8 mouse cellular contexts compared by ENCODE assay signal in the genomic region with DNA sequence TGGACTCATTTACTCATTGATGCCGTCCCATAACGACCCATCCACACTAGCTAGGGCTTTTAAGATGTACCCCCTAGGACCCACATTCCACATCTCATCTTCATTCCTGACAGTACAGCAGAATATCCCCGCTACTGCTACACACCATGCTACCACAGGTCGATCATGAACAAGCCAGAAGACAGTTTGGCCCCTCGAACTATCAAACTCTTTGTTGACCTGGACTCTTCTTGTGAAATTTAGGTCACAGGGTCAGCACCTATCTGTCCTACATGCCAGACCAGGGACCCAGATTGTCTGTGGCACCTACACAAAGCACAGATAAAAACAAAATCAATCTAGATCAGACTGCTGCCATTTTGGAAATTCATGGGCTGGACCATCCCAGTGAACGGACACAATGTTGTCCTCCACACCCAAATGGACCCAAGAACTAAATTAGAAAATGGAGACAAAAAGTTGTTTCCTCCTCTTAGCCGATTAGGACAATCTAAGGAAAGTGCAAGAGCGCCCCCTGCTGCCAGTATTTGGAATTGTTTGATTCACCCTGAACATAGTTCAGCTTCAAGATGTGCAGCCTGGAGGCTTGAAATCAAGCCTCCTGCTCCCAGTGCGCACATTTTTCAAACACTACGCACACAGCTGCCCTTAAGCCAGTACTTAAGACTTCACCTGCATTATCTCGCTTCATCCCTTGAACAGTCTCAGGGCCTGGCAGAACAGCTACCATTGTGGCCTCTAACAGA.
DNase-seq lines count a peak whose midpoint lies in the region; ATAC-seq and TF ChIP-seq lines count a peak whose summit lies in the region.

No protein-coding gene starts in this region.

- H3K4me2 ChIP-seq in heart, embryonic 11.5 days: no peak overlapping the region
- H3K4me2 ChIP-seq in kidney, embryonic 14.5 days (replicated peaks; ENCODE audit: low read depth, low read length): no peak overlapping the region
- H3K4me2 ChIP-seq in limb, embryonic 13.5 days (replicated peaks): no peak overlapping the region
- no peak overlapping the region for H3K4me2 ChIP-seq in midbrain, postnatal 0 days (ENCODE audit: low read depth, low read length, poor library complexity, severe bottlenecking)

- no peak for ATAC-seq in heart, embryonic 11.5 days (replicated peaks; ENCODE audit: insufficient number of reproducible peaks, low FRiP score, low TSS enrichment)
- peak; percentile 68 for ATAC-seq in kidney, embryonic 14.5 days (ENCODE audit: low FRiP score, low TSS enrichment)
- ATAC-seq in limb, embryonic 13.5 days (ENCODE audit: low FRiP score, low read depth): peak; percentile 51; the same call in 1 of the 2 replicates
- peak; percentile 63; the same call in 1 of the 2 replicates for ATAC-seq in midbrain, postnatal 0 days (ENCODE audit: low FRiP score)

- H3K4me3 ChIP-seq in heart, embryonic 11.5 days (ENCODE audit: low read depth, low read length): no peak overlapping the region
- H3K4me3 ChIP-seq in kidney, embryonic 14.5 days (ENCODE audit: low read length): no peak overlapping the region
- H3K4me3 ChIP-seq in limb, embryonic 13.5 days: no peak overlapping the region
- no peak overlapping the region for H3K4me3 ChIP-seq in midbrain, postnatal 0 days (ENCODE audit: low read depth, low read length)

- H3K27ac ChIP-seq in heart, embryonic 11.5 days (ENCODE audit: low read depth, low read length): no peak overlapping the region
- H3K27ac ChIP-seq in kidney, embryonic 14.5 days (ENCODE audit: low read depth, low read length): no peak overlapping the region
- no peak overlapping the region for H3K27ac ChIP-seq in limb, embryonic 13.5 days
- H3K27ac ChIP-seq in midbrain, postnatal 0 days (ENCODE audit: low read depth, low read length): no peak overlapping the region

- no peaks in the 10 kb centered on the region for H3K27me3 ChIP-seq in heart, embryonic 11.5 days (ENCODE audit: control insufficient read depth, insufficient read depth, low read length)
- no peaks in the 10 kb centered on the region for H3K27me3 ChIP-seq in kidney, embryonic 14.5 days (ENCODE audit: control insufficient read depth, insufficient read depth, low read length)
- no peaks in the 10 kb centered on the region for H3K27me3 ChIP-seq in limb, embryonic 13.5 days
- no peaks in the 10 kb centered on the region for H3K27me3 ChIP-seq in midbrain, postnatal 0 days (ENCODE audit: insufficient read depth, low read length)

- H3K4me1 ChIP-seq in heart, embryonic 11.5 days (ENCODE audit: control insufficient read depth, insufficient read depth, low read length): no peaks in the 10 kb centered on the region
- H3K4me1 ChIP-seq in kidney, embryonic 14.5 days (ENCODE audit: control insufficient read depth, insufficient read depth, low read length): no peaks in the 10 kb centered on the region
- H3K4me1 ChIP-seq in limb, embryonic 13.5 days: 0 out of 2 replicates have a peak, but pooled peaks cover 3% of the 10 kb centered on the region
- H3K4me1 ChIP-seq in midbrain, postnatal 0 days (ENCODE audit: insufficient read depth, low read length): no peaks in the 10 kb centered on the region

- DNase-seq in heart, adult 11 months: peak; percentile 85
- DNase-seq in embryo, embryonic 9.5 days (ENCODE audit: extremely low spot score): peak; percentile 81
- peak; percentile 55 to 93 for DNase-seq in heart, adult 18-20 months
- peak; percentile 87 for DNase-seq in midbrain, postnatal 0 days (ENCODE audit: low spot score)
- peak; percentile 79 to 93 for DNase-seq in spleen, postnatal 4 days (ENCODE audit: low spot score in 2 of 2)

- H3K9ac ChIP-seq in heart, embryonic 11.5 days (ENCODE audit: low read depth, low read length): no peak overlapping the region
- no peak overlapping the region for H3K9ac ChIP-seq in kidney, embryonic 14.5 days (ENCODE audit: low read depth, low read length)
- H3K9ac ChIP-seq in limb, embryonic 13.5 days: no peak overlapping the region
- no peak overlapping the region for H3K9ac ChIP-seq in midbrain, postnatal 0 days (replicated peaks; ENCODE audit: low read length, poor library complexity, severe bottlenecking)

- no peaks in the 10 kb centered on the region for H3K36me3 ChIP-seq in heart, embryonic 11.5 days (ENCODE audit: control insufficient read depth, insufficient read depth, low read length)
- no peaks in the 10 kb centered on the region for H3K36me3 ChIP-seq in kidney, embryonic 14.5 days (ENCODE audit: control insufficient read depth, insufficient read depth, low read length)
- H3K36me3 ChIP-seq in limb, embryonic 13.5 days: no peaks in the 10 kb centered on the region
- H3K36me3 ChIP-seq in midbrain, postnatal 0 days (ENCODE audit: insufficient read depth, low read length): no peaks in the 10 kb centered on the region

- H3K9me3 ChIP-seq in heart, embryonic 11.5 days (replicated peaks; ENCODE audit: control insufficient read depth, low read length): no peaks in the 10 kb centered on the region
- no peaks in the 10 kb centered on the region for H3K9me3 ChIP-seq in kidney, embryonic 14.5 days (ENCODE audit: control insufficient read depth, low read length)
- no peaks in the 10 kb centered on the region for H3K9me3 ChIP-seq in limb, embryonic 13.5 days
- H3K9me3 ChIP-seq in midbrain, postnatal 0 days (ENCODE audit: low read length): no peaks in the 10 kb centered on the region

- WGBS in heart, embryonic 11.5 days (ENCODE audit: insufficient replicate concordance): 35% methylated on average over 11 of the region's 11 CpGs
- 41% methylated on average over 11 of the region's 11 CpGs for WGBS in kidney, embryonic 14.5 days
- 32% methylated on average over 11 of the region's 11 CpGs for WGBS in limb, embryonic 13.5 days
- 38% methylated on average over 11 of the region's 11 CpGs for WGBS in midbrain, postnatal 0 days

- TF ChIP-seq CTCF in midbrain, postnatal 0 days (IDR thresholded peaks at IDR 0.05): peak; percentile 94
